10 mouse cellular contexts compared by ENCODE assay signal in the genomic region with DNA sequence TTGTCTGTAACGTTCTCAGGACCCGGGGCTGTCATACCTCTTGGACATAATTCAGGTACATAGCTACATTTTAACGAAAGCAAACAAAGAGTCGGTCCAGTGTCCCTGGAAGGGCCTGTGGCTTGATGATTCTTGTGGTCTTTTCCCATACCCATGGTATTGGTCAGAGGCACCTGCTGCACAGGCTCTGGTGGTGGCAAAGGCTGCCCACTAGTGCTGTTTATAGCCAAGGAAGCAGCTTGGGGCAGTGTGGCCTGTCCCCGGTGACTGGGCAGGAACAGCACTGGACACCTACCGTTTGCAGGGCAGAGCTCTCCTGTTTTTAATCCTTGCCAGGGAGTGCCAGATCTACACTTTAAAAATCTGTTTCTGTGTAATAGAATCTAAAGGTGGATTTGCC. TPM values are rescaled to one million over a fixed set of nuclear protein-coding genes. Genes with fewer than 3 reads are reported as not detected.
DNase-seq lines count a peak whose midpoint lies in the region; ATAC-seq and TF ChIP-seq lines count a peak whose summit lies in the region.
"Had no signal": no experiment of that assay in that cellular context is flagged by ENCODE, and none has a peak within 500 bp of the region (broad histone marks: within the 10 kb centered on the region; RNA-seq: fewer than 3 reads in every experiment).

No protein-coding gene starts in this region.

- H3K36me3 ChIP-seq in forebrain, postnatal 0 days (ENCODE audit: insufficient read depth), result no peaks in the 10 kb centered on the region
- no peaks in the 10 kb centered on the region for H3K36me3 ChIP-seq in forebrain, embryonic 15.5 days
- H3K36me3 ChIP-seq in megakaryocyte, embryonic 14.5 days (replicated peaks; ENCODE audit: low read length), result peaks cover 17% of the 10 kb centered on the region
- no peaks in the 10 kb centered on the region for H3K36me3 ChIP-seq in intestine, embryonic 15.5 days

- no peaks in the 10 kb centered on the region for H3K9me3 ChIP-seq in forebrain, postnatal 0 days (ENCODE audit: low read length)
- H3K9me3 ChIP-seq in forebrain, embryonic 15.5 days, result no peaks in the 10 kb centered on the region
- H3K9me3 ChIP-seq in megakaryocyte, embryonic 14.5 days, result peaks cover 15% of the 10 kb centered on the region
- H3K9me3 ChIP-seq in intestine, embryonic 15.5 days, result no peaks in the 10 kb centered on the region

- no peak for ATAC-seq in forebrain, postnatal 0 days
- ATAC-seq in forebrain, embryonic 15.5 days (replicated peaks), result no peak
- ATAC-seq in megakaryocyte, adult 5-6 weeks (ENCODE audit: poor library complexity, severe bottlenecking), result no peak
- ATAC-seq in intestine, embryonic 15.5 days, result no peak

- H3K4me3 ChIP-seq in forebrain, postnatal 0 days (ENCODE audit: low read depth, low read length), result no peak overlapping the region
- no peak overlapping the region for H3K4me3 ChIP-seq in forebrain, embryonic 15.5 days
- peak overlapping the region; percentile 92 for H3K4me3 ChIP-seq in megakaryocyte, embryonic 14.5 days (replicated peaks)
- H3K4me3 ChIP-seq in intestine, embryonic 15.5 days (replicated peaks), result no peak overlapping the region
- H3K4me3 ChIP-seq in olfactory bulb, adult 2 months (ENCODE audit: insufficient read depth, low read depth, low read length), result peak overlapping the region; percentile 70

- 71% methylated on average over 6 of the region's 6 CpGs for WGBS in forebrain, postnatal 0 days
- 72% methylated on average over 6 of the region's 6 CpGs for WGBS in forebrain, embryonic 15.5 days
- WGBS in intestine, embryonic 15.5 days, result 55% methylated on average over 6 of the region's 6 CpGs
- 63% methylated on average over 6 of the region's 6 CpGs for WGBS in olfactory bulb, adult 2 months

- H3K4me2 ChIP-seq in forebrain, postnatal 0 days (ENCODE audit: low read depth), result peak overlapping the region; percentile 74; the same call in 1 of the 2 replicates
- no peak overlapping the region for H3K4me2 ChIP-seq in forebrain, embryonic 15.5 days (replicated peaks)
- peak overlapping the region; percentile 90 for H3K4me2 ChIP-seq in intestine, embryonic 15.5 days (replicated peaks)

- H3K4me1 ChIP-seq in forebrain, postnatal 0 days (ENCODE audit: insufficient read depth), result peaks cover 13% of the 10 kb centered on the region; the same call in 1 of the 2 replicates
- H3K4me1 ChIP-seq in forebrain, embryonic 15.5 days, result peaks cover 10% of the 10 kb centered on the region
- H3K4me1 ChIP-seq in megakaryocyte, embryonic 14.5 days, result peaks cover 79% of the 10 kb centered on the region
- peaks cover 32% of the 10 kb centered on the region for H3K4me1 ChIP-seq in intestine, embryonic 15.5 days (replicated peaks)
- peaks cover 16% of the 10 kb centered on the region for H3K4me1 ChIP-seq in olfactory bulb, adult 2 months (ENCODE audit: control insufficient read depth, insufficient read depth, low read length)

- H3K9ac ChIP-seq in forebrain, postnatal 0 days, result no peak overlapping the region
- H3K9ac ChIP-seq in forebrain, embryonic 15.5 days (replicated peaks), result no peak overlapping the region
- no peak overlapping the region for H3K9ac ChIP-seq in intestine, embryonic 15.5 days

- TF ChIP-seq CTCF in forebrain, postnatal 0 days (IDR thresholded peaks at IDR 0.05; ENCODE audit: low read depth), result no peak
- TF ChIP-seq CTCF in olfactory bulb, adult 2 months (IDR thresholded peaks at IDR 0.05; ENCODE audit: insufficient read depth, low read depth, low read length), result no peak

- DNase-seq in forebrain, postnatal 0 days, result no peak
- no peak for DNase-seq in gastrocnemius, postnatal 10 days
- no peak for DNase-seq in gastrocnemius, adult 18-20 months (ENCODE audit: low spot score)
- DNase-seq: layer of hippocampus, postnatal 36 days had no signal

- 0 out of 2 replicates have a peak, but pooled peaks cover 5% of the 10 kb centered on the region for H3K27me3 ChIP-seq in forebrain, postnatal 0 days (ENCODE audit: insufficient read depth, low read length)
- H3K27me3 ChIP-seq in forebrain, embryonic 15.5 days, result peaks cover 21% of the 10 kb centered on the region
- H3K27me3 ChIP-seq in megakaryocyte, embryonic 14.5 days (replicated peaks), result peaks cover 35% of the 10 kb centered on the region
- H3K27me3 ChIP-seq in intestine, embryonic 15.5 days (replicated peaks), result peaks cover 18% of the 10 kb centered on the region; the same call in 1 of the 2 replicates

- no peak overlapping the region for H3K27ac ChIP-seq in forebrain, postnatal 0 days (ENCODE audit: low read depth, low read length)
- no peak overlapping the region for H3K27ac ChIP-seq in forebrain, embryonic 15.5 days (replicated peaks)
- no peak overlapping the region for H3K27ac ChIP-seq in intestine, embryonic 15.5 days
- peak overlapping the region; percentile 21; the same call in 1 of the 2 replicates for H3K27ac ChIP-seq in olfactory bulb, adult 2 months (ENCODE audit: insufficient read depth, low read depth, low read length)

- TF ChIP-seq POLR2A in olfactory bulb, adult 2 months (IDR thresholded peaks at IDR 0.05; ENCODE audit: insufficient read depth, low read depth, low read length), result no peak

RNA-seq across cellular contexts. Expression of a gene that starts 1.1 kb away (rescaled TPM):
- 14.4 and 16.8 TPM in 2 replicates for total RNA-seq in forebrain, postnatal 0 days (2014; rRNA removed)
- 21.3 and 23.2 TPM in 2 replicates for polyA plus RNA-seq in forebrain, postnatal 0 days (2015; fragmentation: Nextera tagmentation; extraction: Ambion mirVana)
- 3.2 and 3.3 TPM in 2 replicates for polyA plus RNA-seq in forebrain, embryonic 15.5 days (2015; fragmentation: Nextera tagmentation; extraction: Ambion mirVana)
- polyA plus RNA-seq in megakaryocyte, embryonic 14.5 days (2012; ENCODE audit: insufficient read depth, low replicate concordance), result 2.9 and 16.0 TPM in 2 replicates
- 71.1 and 79.5 TPM in 2 replicates for total RNA-seq in megakaryocyte, adult 5-6 weeks (2015)
- 75.2 and 81.4 TPM in 2 replicates for total RNA-seq in megakaryocyte, adult 5-6 weeks (2017)
- polyA plus RNA-seq in intestine, embryonic 15.5 days (2015; fragmentation: Nextera tagmentation; extraction: Ambion mirVana), result 7.9 and 9.4 TPM in 2 replicates
- polyA plus RNA-seq in olfactory bulb, adult 2 months (2012; ENCODE audit: insufficient read depth, insufficient read length, low replicate concordance, missing spikeins), result not detected in 2 replicates
- total RNA-seq in gastrocnemius, postnatal 10 days (2021), result 10 to 100 TPM; 43.7 to 47.1 TPM
- total RNA-seq in gastrocnemius, adult 18-20 months (2021), result 10 to 100 TPM; 22.6 to 23.3 TPM

RNA-seq across cellular contexts. Expression of a gene that starts 35.8 kb away (rescaled TPM):
- total RNA-seq in forebrain, postnatal 0 days (2014; rRNA removed), result 0.29 TPM in 1 of 2 replicates, not detected in the other
- polyA plus RNA-seq in forebrain, postnatal 0 days (2015; fragmentation: Nextera tagmentation; extraction: Ambion mirVana), result 0.11 and 0.19 TPM in 2 replicates
- polyA plus RNA-seq in forebrain, embryonic 15.5 days (2015; fragmentation: Nextera tagmentation; extraction: Ambion mirVana), result 0.14 and 0.17 TPM in 2 replicates
- polyA plus RNA-seq in megakaryocyte, embryonic 14.5 days (2012; ENCODE audit: insufficient read depth, low replicate concordance), result 0.07 TPM in 1 of 2 replicates, not detected in the other
- total RNA-seq in megakaryocyte, adult 5-6 weeks (2015), result 4.9 and 8.7 TPM in 2 replicates
- 4.0 and 10.6 TPM in 2 replicates for total RNA-seq in megakaryocyte, adult 5-6 weeks (2017)
- 0.67 and 0.68 TPM in 2 replicates for polyA plus RNA-seq in intestine, embryonic 15.5 days (2015; fragmentation: Nextera tagmentation; extraction: Ambion mirVana)
- polyA plus RNA-seq in olfactory bulb, adult 2 months (2012; ENCODE audit: insufficient read depth, insufficient read length, low replicate concordance, missing spikeins), result not detected in 2 replicates
- under 1 TPM in 1 of 2 experiments, not detected in 1; 0.16 TPM for total RNA-seq in gastrocnemius, postnatal 10 days (2021)
- not detected for total RNA-seq in gastrocnemius, adult 18-20 months (2021)
- total RNA-seq: heart, postnatal 36 days; layer of hippocampus, postnatal 36 days had no signal

Comparison
In these comparisons a context has a peak if more than half of its experiments do, and no peak if none do; other contexts are left out.
1. H3K4me3 ChIP-seq: peak in megakaryocyte, embryonic 14.5 days (single experiment) and olfactory bulb, adult 2 months (single experiment); none in forebrain, postnatal 0 days (single experiment), forebrain, embryonic 15.5 days (single experiment) and intestine, embryonic 15.5 days (single experiment).